Mouse (Mus musculus) left cerebral cortex, adult 8-10 months (tissue): ENCODE data around the gene Gm20388. TPM values are rescaled to one million over a fixed set of nuclear protein-coding genes. Genes with fewer than 3 reads are reported as not detected.

ENCODE experiments used
- DNase-seq, 2 experiments: peaks; one replicate each; pipeline ENCODE4 v3.0.0; 2022; ENCODE audit warnings: low spot score in 2 of 2
- total RNA-seq, 4 experiments: library from RNA; stranded (reverse); gene quantifications; 2 replicates each; pipeline ENCODE4 v1.2.4; 2022

The Gm20388 gene
- total RNA-seq, 4 experiments from 2014 or later, result 10.4 to 20.8 (median 16.4) TPM

DNA sequence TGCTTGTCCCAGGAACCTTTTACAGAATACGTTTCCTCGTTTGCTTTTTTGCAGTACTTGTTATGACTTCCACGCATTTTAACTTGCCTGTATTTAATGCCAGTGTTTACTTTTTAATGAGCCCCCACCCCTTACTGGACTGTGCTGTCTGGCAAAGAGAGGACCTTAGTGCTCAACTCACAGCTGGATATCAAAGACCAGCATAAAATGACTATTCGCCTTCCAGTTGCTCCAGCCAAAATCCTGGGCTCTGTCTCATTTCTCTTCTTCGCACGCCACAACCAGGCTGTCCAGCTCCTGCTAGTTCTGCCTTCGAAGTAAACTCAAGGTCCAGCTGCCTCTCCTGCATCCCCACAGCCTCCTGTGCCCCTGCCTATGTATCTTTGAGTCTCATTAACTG, 932.4 kb downstream of the Gm20388 start:
- no peak for DNase-seq

DNA sequence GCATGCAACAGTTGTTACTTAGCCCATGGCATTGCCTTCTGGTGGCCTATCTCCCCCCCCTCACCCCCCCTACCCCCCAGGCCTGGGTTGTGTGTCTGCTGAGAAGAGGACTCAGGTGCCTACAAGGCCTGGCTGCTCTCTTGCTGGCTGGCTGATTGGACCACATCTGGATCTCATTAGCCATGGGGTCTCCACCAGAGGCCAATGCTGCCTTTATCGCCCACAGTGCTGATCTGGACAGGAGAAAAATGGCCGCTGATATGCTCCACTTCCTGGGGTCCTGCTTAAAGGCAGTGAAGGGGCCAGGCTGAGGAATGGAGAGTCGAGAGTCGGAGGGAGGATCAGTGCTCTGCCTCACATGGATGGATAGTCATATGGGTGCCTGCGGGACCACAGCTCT, 935.4 kb downstream of the Gm20388 start:
- no peak for DNase-seq

DNA sequence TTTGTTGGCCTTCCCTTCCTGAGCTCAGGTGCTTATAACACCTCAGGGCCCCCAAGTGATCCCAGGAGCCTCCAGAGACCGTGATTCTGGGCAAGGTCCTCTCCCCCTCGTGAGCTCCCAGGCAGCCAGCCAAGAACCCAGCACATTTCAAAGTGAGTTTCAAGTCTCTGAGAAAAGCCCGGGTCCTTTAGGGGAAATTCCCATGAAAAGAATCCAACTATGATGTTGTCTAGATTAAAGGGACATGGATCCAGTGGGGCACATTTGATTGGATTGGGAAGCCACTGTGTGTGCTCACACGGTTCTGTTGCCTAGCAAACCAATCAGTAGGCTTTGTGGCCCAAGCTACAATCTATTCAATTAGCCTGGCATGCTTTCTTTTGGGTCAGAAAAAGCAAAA, 936.6 kb downstream of the Gm20388 start:
- DNase-seq, result no peak

DNA sequence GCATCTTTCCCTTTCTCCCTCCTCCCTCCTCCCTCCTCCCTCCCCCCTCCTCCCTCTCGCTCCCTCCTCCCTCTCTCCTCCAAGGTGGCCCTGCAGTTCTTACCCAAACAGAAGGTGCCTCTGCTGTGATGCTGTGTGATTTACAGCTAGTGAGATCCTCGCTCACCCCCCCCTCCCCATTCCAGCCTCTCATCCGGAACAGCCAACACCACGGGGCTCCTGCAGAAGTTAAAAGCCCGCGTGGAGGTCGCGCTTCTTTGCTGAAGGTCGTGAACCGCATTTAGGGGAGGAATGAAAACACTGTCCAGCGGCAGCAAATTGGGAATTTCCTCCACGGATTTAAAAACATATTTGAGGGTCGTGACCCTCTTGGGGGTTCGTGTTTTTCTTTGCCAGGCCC, 937.1 kb downstream of the Gm20388 start:
- DNase-seq, result no peak

DNA sequence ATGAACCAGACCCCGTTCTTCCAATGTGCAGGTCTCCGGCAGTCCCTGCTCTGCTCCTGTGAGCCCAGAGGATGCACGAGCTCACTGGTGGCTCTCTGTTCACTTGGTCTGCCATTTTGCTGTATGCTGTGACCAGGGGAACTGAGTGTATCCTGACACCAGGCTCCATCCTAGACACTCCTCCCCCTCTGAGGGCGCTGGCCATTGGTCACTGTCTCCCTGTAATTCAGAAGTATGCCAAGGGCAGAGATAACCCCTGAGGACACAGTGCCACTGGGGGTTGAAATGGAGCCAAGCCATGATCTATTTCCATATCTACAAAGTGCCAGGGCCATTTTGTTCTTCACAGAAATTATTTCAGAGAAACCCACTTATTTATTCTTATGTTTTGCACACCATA, 937.8 kb downstream of the Gm20388 start:
- DNase-seq, result no peak

DNA sequence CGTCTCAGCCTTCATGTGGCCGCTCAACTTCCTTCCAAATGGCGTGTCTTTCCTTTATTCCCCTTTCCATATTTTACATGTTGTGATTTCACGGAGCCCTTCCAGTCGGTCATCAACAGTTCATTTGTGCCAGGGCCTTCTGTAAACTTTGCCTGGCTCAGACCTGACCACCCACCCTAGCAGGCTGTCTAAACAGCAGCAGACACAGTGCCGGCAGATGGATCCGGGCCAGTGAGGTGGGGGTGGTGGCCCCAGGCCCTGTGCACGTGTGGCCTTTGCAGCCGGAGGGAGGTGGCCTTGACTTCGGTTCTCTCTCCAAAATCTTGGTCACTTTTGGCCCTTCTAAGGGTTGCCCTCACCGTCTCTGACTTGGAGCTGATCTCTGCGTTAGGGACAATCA, 940.8 kb downstream of the Gm20388 start:
- DNase-seq, result no peak

DNA sequence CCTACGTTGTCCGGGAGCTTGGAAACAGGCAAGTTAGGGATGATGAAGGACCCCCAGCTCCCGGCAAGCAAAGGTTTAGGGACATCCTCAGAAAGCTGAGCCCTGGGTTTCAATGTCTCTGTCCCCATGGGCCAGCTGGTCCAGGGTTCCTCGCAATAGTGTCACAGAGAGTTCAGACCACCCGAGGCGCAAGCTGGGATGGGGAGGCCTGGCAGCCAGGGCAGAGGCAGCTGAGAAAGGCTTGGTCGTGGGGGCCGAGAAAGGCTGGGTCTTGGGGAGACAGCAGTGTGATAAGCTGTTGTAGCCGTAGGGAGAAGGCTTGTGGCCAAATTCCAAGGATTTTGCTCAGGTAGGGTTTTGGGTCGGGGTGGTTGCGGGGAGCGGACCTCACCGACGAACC, 949.2 kb downstream of the Gm20388 start:
- DNase-seq, result no peak

DNA sequence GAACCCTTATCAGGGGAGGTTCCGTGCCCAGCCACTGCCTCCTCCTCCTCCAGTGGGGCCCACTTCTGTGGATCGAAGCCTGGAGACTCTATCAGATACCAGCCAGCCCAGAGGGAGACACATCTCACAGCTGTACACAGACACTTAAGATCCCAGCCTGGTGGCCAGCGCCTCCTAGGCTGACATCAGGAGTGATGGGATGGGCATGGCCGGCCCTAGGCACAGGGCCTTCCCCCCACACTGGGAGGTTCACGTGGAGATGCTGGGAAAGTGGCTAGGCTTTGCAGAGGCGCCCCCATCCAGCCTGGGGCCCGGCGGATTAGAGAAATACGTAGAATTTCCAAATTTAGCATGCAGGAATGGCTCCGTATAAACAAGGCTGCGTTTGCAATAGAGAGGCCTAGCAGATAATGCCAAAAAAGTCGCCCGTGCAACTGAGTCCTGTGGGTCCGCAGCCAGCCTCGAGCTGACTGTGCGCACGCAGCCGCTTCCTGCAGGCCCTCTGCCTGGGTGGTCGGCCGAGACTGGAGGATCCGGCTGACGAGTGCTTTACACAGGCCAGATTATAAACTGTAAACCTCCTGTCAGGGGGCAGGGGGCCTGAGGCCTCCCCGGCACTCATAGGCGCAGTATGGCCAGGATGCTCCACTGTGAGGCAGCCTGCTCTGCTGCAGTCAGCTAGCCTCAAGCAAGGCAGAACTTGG, 949.9 kb downstream of the Gm20388 start:
- no peak for DNase-seq

DNA sequence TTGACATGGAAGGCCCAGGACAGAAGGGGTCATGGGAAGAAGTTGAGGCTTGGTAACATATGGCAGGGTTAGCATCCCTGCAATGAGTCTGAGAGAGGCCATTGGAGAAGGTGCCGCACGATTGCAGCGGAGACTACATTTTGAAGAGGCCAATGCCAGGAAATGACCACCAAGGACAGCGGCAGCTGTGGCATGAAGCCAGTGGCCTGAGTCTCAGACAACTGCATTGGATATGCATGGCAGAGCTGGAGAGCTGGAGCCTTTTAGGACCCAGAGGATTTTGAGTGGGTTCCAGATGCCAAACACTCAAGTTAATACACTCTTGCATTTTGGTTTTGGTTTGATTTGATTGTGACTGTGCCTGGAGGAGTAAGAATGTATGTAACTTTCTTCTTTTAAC, 953.0 kb downstream of the Gm20388 start:
- no peak for DNase-seq

DNA sequence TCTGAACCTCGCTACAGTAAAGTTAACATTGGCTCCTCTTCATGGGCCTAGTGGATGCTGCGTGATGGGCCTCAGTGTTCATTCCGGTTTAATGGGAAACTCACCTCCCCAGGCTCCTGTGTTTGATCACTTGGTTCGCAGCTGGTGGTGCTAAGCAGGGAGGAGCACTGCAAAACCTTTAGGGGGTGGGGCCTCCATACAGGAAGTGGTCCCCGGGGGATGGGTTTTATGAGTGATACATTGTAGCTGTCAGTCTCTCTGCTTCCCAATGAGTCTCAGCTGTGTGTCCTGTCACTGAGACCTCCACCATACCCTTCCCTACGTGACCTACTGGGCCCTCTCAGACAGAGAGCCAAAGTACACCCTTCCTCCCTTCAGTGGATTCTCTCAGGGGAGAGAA, 956.7 kb downstream of the Gm20388 start:
- DNase-seq, result no peak

DNA sequence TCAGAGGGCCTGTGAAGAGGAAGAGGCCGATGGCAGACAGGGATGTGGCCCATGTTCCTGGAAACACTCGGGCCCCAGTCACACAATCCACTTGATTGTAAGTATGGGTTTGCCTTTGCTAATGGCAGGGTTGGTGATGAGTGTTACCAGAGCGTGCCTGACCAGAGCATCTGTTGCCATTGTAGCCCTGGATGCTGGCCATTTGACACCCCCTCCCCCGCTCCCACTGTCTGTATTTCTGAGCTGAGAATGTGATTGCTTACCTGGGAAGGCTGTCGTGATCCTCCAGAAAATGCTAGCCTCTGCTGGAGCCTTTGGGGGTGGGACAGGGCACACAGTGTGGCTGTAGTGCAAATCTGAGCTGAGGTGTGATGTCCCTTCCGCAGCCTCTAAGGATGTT, 962.0 kb downstream of the Gm20388 start:
- DNase-seq, result no peak

DNA sequence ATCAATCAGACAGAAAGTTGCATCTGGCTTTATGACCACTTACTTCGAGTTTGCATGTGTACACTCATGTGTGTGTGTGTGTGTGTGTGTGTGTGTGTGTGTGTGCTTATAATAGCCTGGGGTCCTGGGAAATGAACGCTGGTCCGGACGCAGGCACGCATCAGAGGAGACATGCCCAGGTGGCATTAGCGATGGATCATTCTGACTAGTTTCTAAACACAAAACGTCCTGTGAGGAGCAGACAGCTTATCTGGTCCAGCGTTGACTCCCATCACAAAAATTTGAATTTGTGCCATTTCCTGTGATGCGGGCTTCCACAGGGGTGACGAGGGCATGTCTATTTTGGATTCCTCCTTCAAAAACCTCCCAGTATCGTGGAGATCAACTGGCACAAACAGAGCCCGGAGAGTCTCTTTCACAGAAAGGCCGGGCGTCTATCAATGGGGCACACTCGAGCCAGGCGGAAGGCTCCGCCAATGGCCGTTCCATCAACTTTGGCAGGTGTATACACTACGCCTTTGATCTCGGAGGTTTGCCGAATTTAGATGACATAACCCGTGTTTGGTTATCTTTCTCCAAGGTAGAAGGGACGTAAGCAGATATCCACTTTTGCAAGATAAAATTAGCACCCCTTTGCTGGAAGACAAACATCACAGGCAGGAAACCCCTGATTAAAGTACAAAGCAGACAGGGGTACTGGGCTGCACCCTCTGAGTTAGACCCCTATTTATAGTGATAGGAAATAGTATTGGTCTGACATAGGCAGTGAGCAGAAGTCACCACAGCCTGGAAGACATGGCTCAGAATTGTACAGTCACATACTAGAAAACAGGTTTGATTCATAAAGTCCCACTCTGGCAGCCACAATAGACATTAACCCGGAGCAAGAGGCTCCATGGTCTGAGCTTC, 965.6 kb downstream of the Gm20388 start:
- DNase-seq, result no peak

DNA sequence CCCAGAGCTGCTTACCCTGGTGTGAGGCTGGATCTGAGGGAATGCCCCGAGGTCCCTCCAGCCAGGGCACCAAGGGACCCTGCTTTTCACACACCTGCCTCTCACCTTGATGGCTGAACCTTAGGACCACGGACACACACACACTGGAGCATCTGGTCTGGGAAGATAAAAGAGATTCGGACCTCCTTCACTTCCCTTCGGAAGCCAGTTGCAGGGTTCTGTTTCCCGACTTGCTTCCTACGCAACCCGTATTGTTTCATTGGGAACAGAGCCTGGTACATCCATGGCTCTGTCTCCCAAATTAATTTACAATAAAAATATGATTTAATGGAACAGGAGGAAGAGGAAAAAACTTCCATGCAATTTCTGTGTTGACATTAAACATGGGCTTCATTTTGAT, 966.4 kb downstream of the Gm20388 start:
- DNase-seq, result no peak

DNA sequence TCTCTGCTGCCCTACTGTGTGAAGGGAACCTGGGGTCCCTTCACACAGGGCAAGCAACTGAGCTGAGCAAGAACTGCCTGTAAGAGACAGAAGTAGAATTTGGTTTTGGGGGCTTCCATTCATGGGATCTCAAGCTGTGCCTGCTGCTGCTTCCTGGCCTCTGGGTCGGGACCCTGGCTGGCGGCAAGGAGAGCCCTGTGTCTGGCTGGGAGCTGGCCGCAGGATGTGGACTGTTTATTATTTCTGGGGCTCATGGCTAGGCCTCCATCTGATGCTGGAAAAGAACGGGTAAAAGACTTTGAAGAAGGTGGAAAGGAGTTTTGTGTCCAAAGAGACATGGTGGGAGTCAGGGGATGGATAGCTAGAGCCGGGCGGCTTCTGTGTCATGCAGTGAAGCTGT, 969.3 kb downstream of the Gm20388 start:
- DNase-seq, result no peak

DNA sequence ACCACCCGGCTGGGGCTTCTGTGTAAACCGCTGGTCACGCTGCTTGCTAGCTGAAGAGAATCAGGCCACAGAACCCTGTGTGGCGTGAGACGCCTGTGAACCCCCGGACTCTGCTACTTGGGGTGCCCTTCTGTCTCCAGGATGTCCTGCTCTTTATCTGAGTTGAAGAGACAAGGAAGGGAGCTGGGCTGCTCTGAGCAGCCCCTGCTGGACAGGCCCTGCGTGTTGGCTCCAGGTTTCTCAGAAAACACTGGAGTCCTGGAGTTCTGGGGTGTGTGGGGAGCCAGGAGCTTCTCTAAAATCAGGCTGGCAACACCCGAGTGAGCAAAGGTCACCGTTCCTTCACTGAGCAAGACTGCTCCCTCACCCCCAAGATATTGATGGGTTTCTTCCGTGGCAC, 971.0 kb downstream of the Gm20388 start:
- DNase-seq, result no peak

DNA sequence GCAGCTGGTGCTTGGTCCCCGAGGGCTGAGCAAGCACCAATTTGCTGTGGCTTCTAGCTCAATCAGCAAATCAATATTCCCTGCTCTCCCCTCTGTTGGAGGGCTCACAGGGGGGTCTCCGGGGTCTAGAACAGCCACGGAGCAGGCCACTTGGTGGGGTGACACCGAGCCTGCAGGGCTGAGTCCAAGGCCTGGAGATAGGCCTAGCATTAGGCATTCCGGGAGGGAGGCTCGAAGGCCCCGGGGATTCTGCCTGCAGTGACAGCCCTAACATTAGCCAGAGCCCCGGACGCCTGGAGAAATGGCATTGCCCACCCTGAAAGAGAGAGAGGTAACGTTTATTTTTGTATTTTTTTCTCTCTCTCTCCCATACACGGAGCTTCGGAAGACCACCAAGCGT, 972.0 kb downstream of the Gm20388 start:
- no peak for DNase-seq

DNA sequence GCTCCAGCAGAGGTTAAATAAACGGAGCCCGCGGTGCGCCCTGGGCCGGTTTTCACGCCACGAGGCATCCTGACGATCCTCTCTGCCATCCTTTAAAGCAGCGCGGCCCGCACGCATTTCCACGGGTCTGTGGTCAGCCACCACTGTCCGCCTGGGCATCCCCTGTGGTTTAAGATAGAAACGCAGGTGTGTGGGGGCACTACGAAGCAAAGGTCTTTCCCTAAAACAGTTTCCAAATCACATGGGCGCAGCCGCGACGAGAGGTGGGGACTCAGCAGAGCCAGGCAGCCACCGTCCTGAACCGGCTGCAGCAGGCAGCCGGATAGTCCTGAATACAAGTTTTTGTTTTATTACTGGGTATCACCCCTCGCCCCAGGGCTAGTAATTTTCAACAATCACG, 972.7 kb downstream of the Gm20388 start:
- DNase-seq, result no peak

DNA sequence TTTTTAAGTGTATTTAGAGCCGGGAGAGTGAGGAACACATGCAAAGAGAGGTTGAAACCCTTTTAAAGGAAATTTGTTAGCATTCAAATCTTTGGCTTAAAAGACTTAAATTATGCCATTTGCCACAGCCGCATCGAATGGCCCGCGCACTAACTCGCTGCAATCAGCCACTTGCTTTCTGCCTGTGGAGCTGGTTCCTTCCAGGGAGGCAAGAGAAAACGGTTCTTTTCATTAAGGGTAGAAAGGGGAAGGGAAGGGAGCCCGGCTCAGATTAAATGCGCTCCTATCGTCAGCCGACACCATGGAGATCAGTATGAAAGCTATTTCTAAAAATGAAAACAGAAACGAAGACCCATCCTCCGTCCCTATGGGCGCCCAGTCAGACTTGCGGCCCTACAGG, 973.2 kb downstream of the Gm20388 start:
- DNase-seq, result no peak

DNA sequence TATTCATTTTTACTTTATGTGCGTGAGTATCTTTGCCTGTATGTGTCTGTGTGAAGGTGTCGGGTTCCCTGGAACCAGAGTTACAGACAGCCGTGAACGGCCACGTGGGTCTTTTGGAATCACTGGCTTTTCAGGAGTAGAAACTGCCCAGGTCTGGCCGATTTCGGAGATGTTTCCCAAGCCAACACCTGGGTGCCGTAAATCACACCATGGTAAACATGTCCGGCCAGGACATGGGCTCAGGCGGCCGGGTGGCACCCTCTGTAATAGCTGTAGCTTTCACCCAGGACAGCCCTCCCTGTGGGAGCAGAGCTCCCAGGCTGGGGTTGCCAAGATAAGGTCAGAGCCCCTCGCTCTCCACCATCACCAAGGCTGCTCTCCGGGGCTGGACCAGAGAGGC, 974.2 kb downstream of the Gm20388 start:
- no peak for DNase-seq

DNA sequence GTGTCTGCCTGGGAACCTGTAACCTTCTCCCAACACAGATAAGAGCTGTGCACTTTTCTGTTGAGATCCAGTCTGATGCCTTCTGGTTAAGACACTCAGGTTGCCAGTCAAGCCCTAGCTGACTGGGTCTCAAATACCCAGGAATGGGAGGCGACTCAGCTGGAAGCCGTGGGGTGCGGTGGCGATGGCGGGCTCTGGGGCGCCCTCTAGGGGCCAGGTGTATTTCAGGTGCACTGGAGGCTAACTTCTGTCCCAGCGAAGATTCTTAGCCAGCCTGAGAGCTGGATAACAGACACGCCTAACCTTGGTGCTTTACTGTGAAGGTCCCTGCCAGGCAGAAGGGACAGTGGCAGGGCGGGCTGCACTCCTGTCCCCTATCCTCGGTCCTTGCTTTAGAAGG, 976.6 kb downstream of the Gm20388 start:
- DNase-seq, result no peak

DNA sequence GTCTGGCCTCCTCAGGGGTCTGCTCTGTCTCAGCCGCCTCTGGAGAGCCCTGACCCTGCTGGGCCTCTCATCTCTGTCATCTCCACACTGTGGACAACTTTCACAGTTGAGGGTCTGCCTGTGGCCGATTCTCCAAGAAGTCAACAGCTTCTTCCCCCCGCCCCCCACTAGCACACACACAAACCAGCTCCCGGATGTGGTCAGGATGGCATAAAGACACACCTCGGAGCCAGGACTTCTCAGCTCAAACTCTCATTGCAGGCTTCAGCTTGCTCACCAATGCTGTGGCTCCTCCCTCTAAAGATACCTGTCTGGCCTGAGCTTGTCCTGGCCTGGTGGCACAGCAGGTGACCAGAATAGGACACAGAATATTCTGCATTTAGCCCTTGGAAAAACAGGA, 977.4 kb downstream of the Gm20388 start:
- DNase-seq, result no peak

DNA sequence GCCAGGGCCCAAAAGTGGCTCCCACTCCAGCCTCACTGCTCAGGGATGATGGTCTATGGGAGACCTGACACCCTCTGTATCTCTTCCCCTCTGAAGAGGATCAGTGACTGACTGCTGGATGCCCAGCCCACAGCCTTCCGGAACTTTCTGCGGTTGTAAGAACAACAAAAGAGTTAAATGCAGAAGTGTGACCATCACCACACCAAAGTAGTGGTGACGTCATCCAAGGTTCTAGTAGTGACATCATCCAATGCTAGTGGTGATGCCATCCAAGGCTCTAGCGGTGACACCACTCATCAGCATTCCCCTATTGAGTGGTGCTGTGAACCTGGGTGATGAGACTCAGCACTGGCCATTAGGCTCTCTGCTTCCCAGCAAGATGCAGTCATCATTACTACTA, 978.5 kb downstream of the Gm20388 start:
- no peak for DNase-seq

DNA sequence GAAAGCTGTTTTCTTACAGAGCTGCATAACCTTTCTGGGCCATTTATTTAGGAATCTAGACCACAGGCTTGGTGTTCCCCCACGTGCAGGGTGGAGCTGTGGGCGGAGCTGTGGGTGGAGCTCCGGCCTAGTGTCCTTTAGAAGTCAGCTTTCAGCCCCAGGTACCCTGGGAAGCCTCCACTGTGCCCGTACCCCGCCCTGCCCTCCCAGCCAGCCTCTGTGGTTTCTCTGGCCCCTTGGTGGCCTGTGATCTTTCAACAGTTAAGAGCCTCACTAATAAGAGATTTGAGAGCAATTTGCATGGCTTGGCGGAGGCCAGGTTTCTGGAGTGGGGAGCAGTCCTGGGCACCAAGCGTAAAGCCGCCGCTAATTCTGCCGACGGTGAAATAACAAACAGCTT, 979.4 kb downstream of the Gm20388 start:
- no peak for DNase-seq
